Mouse (Mus musculus) lung, embryonic 16.5 days (tissue): ENCODE results near the gene Borcs7. TPM values are rescaled to one million over a fixed set of nuclear protein-coding genes. Genes with fewer than 3 reads are reported as not detected.

ENCODE experiments used
- ATAC-seq: fragments of 200-750 bp; cut with Nextera tagmentation; 2 replicates; pipeline ENCODE4 v1.8.0; 2017; ENCODE audit warnings: low read depth, mild to moderate bottlenecking, moderate library complexity
- H3K27ac ChIP-seq: fragments of 300-500 bp; sonication (generic); 2 replicates; pipeline ENCODE4 v1.5.1; 2014; ENCODE audit warnings: mild to moderate bottlenecking, control low read depth, low read length
- H3K27me3 ChIP-seq: fragments of 300-500 bp; sonication (generic); 2 replicates; pipeline ENCODE4 v1.6.1; 2014; ENCODE audit warnings: low read depth, low read length, mixed read lengths; ENCODE audit not compliant: control insufficient read depth, insufficient read depth
- H3K36me3 ChIP-seq: fragments of 300-500 bp; sonication (generic); 2 replicates; pipeline ENCODE4 v1.6.1; 2014; ENCODE audit warnings: low read length; ENCODE audit not compliant: control insufficient read depth, insufficient read depth
- H3K4me1 ChIP-seq: fragments of 300-500 bp; sonication (generic); replicated peaks from 2 replicates; pipeline ENCODE4 v1.6.1; 2014; ENCODE audit warnings: low read length, mixed read lengths; ENCODE audit not compliant: control insufficient read depth, insufficient read depth
- H3K4me2 ChIP-seq: fragments of 300-500 bp; sonication (generic); 2 replicates; pipeline ENCODE4 v1.6.1; 2014; ENCODE audit warnings: low read depth, low read length, control low read depth
- H3K4me3 ChIP-seq: fragments of 300-500 bp; sonication (generic); 2 replicates; pipeline ENCODE4 v1.5.1; 2014; ENCODE audit warnings: mild to moderate bottlenecking, low read length, control low read depth
- H3K9ac ChIP-seq: fragments of 300-500 bp; sonication (generic); 2 replicates; pipeline ENCODE4 v1.6.1; 2014; ENCODE audit warnings: low read length, control low read depth
- H3K9me3 ChIP-seq: fragments of 300-500 bp; sonication (generic); 2 replicates; pipeline ENCODE4 v1.6.1; 2016; ENCODE audit warnings: low read length; ENCODE audit not compliant: control insufficient read depth
- WGBS: fragments of 180-500 bp; shearing (Covaris S2); extraction: QIAGEN DNeasy Blood & Tissue Kit; methylation state at CpG from one replicate; pipeline ENCODE4 v1.1.7; 2014; 5-methylcytosine and 5-hydroxymethylcytosine counted together
- polyA plus RNA-seq: library from polyadenylated mRNA; unstranded; fragments of >200 nt; fragmentation: Nextera tagmentation; extraction: Ambion mirVana; gene quantifications from 2 replicates; pipeline ENCODE4 v1.2.1, GENCODE M21; 2015

Borcs7 gene
- polyA plus RNA-seq, 1 experiment from 2014 or later: 15.9 TPM

DNA sequence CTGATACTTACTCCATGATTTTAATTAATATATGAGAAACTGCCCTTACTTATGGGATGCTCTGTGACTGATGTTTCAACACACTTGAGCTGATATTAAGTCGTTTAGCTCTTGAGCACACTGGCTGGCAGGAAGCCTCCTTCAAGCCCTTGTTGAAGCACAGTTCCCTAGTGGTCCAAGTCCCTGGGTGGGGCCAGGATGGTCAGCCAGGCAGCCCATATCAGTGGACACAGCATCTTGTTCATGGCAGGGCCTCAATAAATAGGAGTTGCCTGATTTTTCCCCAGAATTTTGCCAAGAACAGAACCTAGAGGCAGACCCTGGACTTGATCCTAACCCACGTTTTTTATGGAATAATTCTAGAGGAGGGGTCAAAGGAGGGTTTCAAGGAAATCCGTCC, 42.5 kb upstream of the Borcs7 start:
- no peak overlapping the region for H3K27ac ChIP-seq
- no peaks in the 10 kb centered on the region for H3K27me3 ChIP-seq
- H3K9ac ChIP-seq: no peak overlapping the region
- H3K9me3 ChIP-seq: no peaks in the 10 kb centered on the region
- 51% methylated on average over 3 of the region's 3 CpGs for WGBS
- no peak overlapping the region for H3K4me3 ChIP-seq
- no peak for ATAC-seq
- peaks cover 7% of the 10 kb centered on the region for H3K36me3 ChIP-seq
- H3K4me1 ChIP-seq: peaks cover 37% of the 10 kb centered on the region
- no peak overlapping the region for H3K4me2 ChIP-seq

DNA sequence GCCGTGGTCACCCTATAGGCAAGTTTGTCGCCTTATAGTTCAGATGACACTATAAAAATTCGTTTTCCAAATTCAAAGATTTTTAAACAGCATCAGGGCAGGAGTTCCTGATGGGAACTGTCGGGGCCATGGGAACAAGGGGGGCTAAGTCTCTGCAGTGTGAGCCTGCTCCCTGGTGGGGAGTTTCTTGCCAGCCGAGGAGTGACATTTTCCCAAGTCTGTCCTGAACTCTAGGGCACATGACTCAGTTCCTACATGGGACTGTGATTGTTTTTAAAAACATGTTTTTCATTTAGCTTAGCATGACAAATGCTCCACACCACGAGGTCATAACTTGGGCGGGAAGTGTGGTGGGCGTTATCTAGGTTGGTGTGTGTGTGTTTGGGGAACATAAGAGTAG, 41.9 kb upstream of the Borcs7 start:
- Histone ChIP-seq H3K4me1 (peaks cover 31% of the 10 kb centered on the region), H3K36me3 (peaks cover 7% of the 10 kb centered on the region), H3K9me3 (no peaks in the 10 kb centered on the region), H3K4me3 (no peak overlapping the region), H3K27ac (no peak overlapping the region), H3K9ac (no peak overlapping the region), H3K27me3 (no peaks in the 10 kb centered on the region), H3K4me2 (no peak overlapping the region)
- WGBS: 79% methylated on average over 8 of the region's 8 CpGs
- no peak for ATAC-seq

DNA sequence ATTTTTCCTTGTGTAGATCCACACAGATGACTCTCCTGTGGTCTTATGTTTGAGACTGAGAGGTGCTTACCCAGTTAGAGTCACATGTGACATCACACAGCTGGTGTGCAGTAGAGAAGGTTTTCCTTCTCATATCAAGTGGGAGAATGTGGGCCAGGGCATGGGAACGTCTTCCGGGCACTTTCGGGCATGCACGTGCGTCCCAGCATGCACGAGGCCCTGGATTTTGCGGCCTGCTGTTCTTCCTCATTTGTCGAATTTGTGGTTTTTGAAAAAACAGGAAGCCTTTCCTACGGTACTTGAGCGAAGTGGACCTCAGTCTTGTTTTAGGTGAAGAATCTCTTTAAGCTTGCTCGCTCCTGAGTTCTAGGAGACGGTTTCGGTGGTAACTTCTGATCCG, 41.1 kb upstream of the Borcs7 start:
- Histone ChIP-seq H3K4me1 (peaks cover 24% of the 10 kb centered on the region), H3K9ac (no peak overlapping the region), H3K27ac (no peak overlapping the region), H3K4me3 (no peak overlapping the region), H3K4me2 (no peak overlapping the region), H3K36me3 (peaks cover 14% of the 10 kb centered on the region), H3K27me3 (no peaks in the 10 kb centered on the region), H3K9me3 (no peaks in the 10 kb centered on the region)
- no peak for ATAC-seq
- WGBS: 86% methylated on average over 14 of the region's 14 CpGs

DNA sequence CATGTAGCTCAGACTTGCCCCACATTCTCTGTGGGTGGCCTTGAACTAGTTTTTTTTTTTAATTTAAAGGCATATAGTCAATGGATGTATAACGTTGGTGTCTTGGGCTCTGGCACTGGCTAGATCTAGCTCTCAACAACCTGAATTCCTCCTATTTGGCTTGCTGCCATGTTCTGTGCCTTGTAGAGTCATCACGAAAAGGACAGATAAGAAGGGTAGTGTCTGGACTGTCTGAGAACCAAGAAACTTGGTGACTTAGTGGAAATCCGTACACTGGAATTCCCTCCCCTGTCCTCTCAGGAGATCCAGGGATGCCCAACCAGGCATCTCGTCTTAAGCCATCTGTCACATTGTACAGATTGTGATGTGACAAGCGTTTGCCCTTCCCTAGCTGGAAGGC, 36.5 kb upstream of the Borcs7 start:
- Histone ChIP-seq H3K27ac (no peak overlapping the region), H3K4me2 (no peak overlapping the region), H3K4me3 (no peak overlapping the region), H3K27me3 (no peaks in the 10 kb centered on the region), H3K9ac (no peak overlapping the region), H3K4me1 (no peaks in the 10 kb centered on the region), H3K9me3 (no peaks in the 10 kb centered on the region), H3K36me3 (peaks cover 35% of the 10 kb centered on the region)
- ATAC-seq: no peak
- WGBS: 57% methylated on average over 5 of the region's 5 CpGs

GRCm38 (mm10) chr19:46653616-46654235, 36.0 kb upstream of the Borcs7 start:
- Histone ChIP-seq H3K4me2 (no peak overlapping the region), H3K9ac (no peak overlapping the region), H3K36me3 (peaks cover 35% of the 10 kb centered on the region), H3K27ac (no peak overlapping the region), H3K27me3 (no peaks in the 10 kb centered on the region), H3K9me3 (no peaks in the 10 kb centered on the region), H3K4me3 (no peak overlapping the region), H3K4me1 (no peaks in the 10 kb centered on the region)
- ATAC-seq: no peak
- 90% methylated on average over 14 of the region's 14 CpGs for WGBS

GRCm38 (mm10) chr19:46655626-46656025, 34.1 kb upstream of the Borcs7 start:
- no peaks in the 10 kb centered on the region for H3K27me3 ChIP-seq
- no peak overlapping the region for H3K9ac ChIP-seq
- no peak overlapping the region for H3K27ac ChIP-seq
- peaks cover 35% of the 10 kb centered on the region for H3K36me3 ChIP-seq
- H3K4me2 ChIP-seq: no peak overlapping the region
- no peaks in the 10 kb centered on the region for H3K9me3 ChIP-seq
- H3K4me3 ChIP-seq: no peak overlapping the region
- no peak for ATAC-seq
- H3K4me1 ChIP-seq: no peaks in the 10 kb centered on the region
- WGBS: 92% methylated on average over 10 of the region's 10 CpGs

DNA sequence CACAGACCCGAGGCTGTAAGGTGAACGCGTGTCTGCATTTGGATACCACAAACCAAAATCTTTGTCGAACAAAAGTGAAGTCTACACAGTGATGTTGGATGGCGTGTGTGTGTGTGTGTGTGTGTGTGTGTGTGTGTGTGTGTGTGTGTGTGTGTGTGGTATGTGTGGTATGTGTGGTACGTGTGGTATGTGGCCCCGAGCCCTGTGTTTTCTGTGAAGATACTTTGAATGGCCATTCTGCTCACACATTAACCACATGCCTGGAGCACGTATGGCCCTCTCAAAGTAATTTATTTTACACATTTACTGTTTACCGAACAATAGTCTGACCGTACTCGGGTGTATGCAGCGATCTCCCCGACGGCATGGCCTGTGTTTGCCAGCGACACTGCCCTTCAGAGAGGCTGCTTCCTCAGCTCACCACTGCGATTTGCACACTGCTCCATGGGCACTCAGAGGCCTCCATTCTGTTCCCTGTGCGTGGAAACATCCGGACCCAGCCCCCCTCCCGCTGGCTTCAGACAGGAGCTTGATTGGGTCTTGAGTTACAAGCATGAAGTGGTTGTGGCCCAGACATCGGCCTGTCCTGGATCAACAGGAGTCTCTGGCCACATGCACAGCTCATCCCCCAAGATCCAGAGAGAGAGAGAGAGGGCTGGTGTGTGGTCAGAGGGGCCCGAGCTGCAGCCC, 33.4 kb upstream of the Borcs7 start:
- Histone ChIP-seq H3K4me2 (no peak overlapping the region), H3K27me3 (no peaks in the 10 kb centered on the region), H3K9ac (no peak overlapping the region), H3K4me1 (no peaks in the 10 kb centered on the region), H3K4me3 (no peak overlapping the region), H3K36me3 (peaks cover 35% of the 10 kb centered on the region), H3K27ac (no peak overlapping the region), H3K9me3 (no peaks in the 10 kb centered on the region)
- WGBS: 81% methylated on average over 21 of the region's 21 CpGs
- no peak; the same call in 1 of the 2 replicates for ATAC-seq

DNA sequence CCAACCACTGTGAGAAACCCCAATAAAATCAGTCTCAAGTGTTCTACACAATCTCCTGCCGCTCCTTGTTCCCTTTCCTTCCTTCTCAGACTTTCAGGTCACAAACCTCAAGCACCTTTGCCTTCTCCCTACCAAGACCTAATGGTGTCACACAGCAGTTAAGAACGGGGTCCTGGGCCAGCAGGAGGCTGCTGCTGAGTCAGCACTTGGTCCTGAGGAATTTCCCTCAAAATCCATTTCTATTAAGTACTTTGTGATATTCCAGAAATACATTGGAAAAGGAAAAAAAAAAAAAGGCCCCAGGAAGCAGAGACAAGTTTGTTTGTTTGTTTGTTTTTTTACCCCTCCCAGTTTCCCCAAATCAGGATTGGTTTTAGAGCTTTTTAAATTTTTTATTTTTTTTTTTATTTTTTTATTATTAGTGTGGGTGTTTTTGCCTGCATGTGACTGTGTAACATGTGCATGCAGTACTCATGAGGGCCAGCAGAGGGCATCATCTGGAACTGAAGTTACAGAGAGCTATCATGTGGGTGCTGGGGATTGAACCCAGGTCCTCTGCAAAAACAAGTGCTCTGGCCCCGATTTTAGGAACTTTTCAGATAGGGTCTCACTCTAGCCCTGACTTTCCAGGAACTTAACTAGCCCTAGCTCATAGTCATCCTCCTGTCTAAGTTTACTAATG, 32.2 kb upstream of the Borcs7 start:
- Histone ChIP-seq H3K27ac (no peak overlapping the region), H3K36me3 (peaks cover 35% of the 10 kb centered on the region), H3K4me3 (no peak overlapping the region), H3K4me1 (no peaks in the 10 kb centered on the region), H3K9ac (no peak overlapping the region), H3K4me2 (no peak overlapping the region), H3K9me3 (no peaks in the 10 kb centered on the region), H3K27me3 (no peaks in the 10 kb centered on the region)
- no peak for ATAC-seq
- WGBS: 88% methylated on average over 3 of the region's 3 CpGs

GRCm38 (mm10) chr19:46658348-46658747, 31.4 kb upstream of the Borcs7 start:
- no peak for ATAC-seq
- H3K36me3 ChIP-seq: peaks cover 30% of the 10 kb centered on the region
- no peak overlapping the region for H3K9ac ChIP-seq
- 93% methylated on average over 7 of the region's 7 CpGs for WGBS
- no peaks in the 10 kb centered on the region for H3K27me3 ChIP-seq
- no peak overlapping the region for H3K4me3 ChIP-seq
- H3K9me3 ChIP-seq: no peaks in the 10 kb centered on the region
- no peak overlapping the region for H3K4me2 ChIP-seq
- H3K4me1 ChIP-seq: no peaks in the 10 kb centered on the region
- no peak overlapping the region for H3K27ac ChIP-seq
